Mouse (Mus musculus) adrenal gland, adult 10 weeks (tissue): ENCODE results near the gene Hps4. TPM values are rescaled to one million over a fixed set of nuclear protein-coding genes. Genes with fewer than 3 reads are reported as not detected.

Source experiments
- polyA plus RNA-seq: library from polyadenylated mRNA; stranded (reverse); fragments of 350-450 nt; fragmentation: Illumina TruSeq; extraction: RNeasy Lipid Tissue Mini Kit (QIAGEN cat#74804); gene quantifications from one replicate; pipeline ENCODE4 v1.2.3, GENCODE M21; 2014; ENCODE audit warnings: low read depth, low replicate concordance

Gene Hps4
- 18.0 TPM for polyA plus RNA-seq

DNA sequence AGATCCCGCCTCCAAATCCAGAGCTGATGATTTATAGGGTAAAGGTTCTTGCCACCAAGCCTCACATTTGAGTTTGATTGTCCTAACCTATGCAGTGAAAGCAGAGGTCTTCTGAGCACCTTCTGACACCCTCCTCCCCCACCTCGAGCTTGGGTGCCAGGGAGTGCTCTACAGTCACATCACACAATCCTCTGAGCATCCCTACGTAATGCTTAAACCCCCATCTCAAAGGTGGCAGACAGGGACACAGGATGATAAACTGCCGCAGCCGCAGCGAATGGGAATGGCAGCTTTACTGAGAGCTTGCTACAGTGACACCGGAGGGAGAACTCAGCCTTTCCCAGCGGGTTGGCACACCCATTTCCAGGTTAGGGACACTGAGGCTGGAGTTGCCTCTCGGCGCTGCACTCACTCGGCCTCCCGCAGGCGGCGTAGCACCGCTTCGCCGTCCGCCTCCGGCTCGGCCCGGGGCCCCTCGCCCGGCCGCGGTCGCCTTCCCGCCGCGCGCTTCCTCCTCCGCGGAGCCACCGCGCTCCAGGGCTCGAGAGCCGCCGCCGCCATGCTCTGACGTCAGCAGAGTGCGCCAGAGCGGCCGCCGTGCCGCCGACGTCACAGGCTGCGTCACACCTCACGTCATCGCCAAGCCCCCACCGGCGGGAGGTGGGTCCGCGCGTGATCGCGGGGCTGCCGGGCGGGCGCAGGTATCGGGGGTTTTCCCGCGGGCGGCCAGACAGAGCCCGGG is at the start of gene Hps4, which contains the start of gene Srrd:
Gene Hps4, plus strand, starts transcription at position 621 of the 742 bp plus-strand sequence.
Gene Srrd, minus strand, starts transcription at position 578 of the 742 bp plus-strand sequence.

DNA sequence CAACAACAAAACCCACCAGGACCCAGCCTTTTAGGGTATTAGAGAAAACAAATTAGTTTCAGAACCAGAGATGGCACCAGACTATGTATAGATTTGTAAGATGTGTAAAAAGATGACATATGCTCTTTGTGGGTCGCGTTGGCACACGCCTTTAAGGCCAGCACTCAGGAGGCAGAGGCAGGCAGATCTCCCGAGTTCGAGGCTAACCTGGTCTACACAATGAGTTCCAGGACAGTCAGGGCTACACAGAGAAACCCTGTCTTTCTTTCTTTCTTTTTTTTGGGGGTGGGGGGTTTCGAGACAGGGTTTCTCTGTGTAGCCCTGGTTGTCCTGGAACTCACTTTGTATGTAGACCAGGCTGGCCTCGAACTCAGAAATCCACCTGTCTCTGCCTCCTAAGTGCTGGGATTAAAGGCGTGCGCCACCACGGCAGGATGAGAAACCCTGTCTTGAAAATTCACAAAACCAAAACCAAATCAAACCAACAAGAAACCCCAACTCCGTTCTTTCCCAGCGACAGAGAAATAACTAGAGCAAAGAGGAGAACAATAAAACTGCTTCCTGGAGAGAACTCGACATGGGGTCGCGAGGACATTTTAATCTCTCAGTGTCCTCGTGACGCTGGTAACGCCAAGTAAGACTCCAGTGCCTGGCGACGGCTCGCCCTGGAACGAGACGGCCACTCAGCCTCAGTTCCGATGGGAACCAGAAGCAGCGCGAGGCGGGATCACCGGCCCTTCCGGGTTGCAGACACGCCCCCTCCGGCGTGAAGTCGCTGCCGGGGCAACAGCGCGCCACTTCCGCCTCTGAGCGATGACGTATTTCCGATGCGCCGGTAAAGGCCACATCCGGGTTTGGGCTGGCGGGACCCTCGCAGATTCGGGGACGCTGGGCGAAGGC is 17.1 kb upstream of the Hps4 start, which contains the start of gene Tfip11:
Gene Tfip11, plus strand, starts transcription at position 813 of the 900 bp plus-strand sequence.

DNA sequence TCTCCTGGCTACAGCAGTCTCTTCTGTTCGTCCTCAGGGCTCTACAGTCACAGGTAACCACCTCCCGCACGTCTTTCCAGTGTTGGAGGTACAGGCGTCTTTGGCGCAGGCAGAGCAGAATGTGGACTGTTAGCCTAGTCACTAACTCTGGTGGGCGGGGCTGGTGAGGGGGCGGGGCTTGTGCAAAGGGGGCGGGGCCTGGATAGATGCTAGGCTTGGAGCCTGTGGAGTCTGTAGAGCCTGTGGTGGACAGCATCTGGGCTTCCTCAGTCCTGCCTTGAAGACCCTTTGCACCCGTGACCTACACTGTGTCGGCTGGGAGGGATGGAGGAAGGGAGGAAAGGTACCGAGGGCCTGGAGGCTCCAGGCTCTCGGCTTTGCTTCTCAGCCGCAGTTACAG is 13.0 kb downstream of the Hps4 start, which contains the start of gene Gm6583:
Gene Gm6583, minus strand, starts transcription at position 124 of the 400 bp plus-strand sequence.

DNA sequence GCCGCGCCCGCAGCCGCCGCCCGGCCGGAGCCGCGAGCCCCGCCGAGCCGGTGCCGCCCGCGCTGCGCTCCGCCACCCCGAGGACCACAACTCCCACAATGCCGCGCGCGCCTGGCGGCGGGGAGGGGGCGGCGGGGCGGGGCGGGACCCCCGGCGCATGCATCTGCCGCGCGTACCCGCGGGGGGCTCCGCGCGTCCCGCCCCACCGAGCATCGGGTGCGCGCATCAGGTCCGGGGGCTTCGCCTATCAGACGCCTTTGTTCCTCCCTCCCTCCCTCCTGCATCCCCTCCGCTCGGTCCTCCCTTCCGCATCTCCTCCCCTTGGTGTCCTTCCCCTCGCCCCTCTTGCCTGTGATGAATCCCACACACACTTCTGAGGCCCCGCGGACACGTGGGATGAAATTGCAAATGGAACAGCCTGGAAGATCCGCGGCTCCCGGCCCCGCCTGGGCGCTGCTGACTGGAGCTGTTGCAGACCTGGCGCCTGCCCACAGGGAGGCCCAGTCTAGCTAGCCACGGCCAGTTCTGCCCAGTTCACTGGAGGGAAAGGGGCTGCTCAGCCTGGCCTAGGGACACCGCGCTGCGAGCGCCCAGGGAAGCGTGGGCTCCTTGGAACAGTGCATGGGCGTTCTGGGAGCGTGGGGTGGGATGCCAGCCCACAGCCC is 52.0 kb downstream of the Hps4 start, which contains the start of gene Asphd2:
Gene Asphd2, minus strand, starts transcription at position 88 of the 665 bp plus-strand sequence.

Other genes with a start within 250 kb of the Hps4 start
- gene Cryba4, start 90.6 kb upstream of the Hps4 start, polyA plus RNA-seq, result not detected
- not detected for gene Crybb1, start 87.3 kb upstream of the Hps4 start, polyA plus RNA-seq
- gene Tpst2, start 66.4 kb upstream of the Hps4 start, polyA plus RNA-seq, result 51.9 TPM
- gene Tfip11, start 16.7 kb upstream of the Hps4 start, polyA plus RNA-seq, result 12.8 TPM
- gene Srrd, start within 50 bp of the Hps4 start, polyA plus RNA-seq, result 1.5 TPM
- gene Gm6583, start 12.9 kb downstream of the Hps4 start, polyA plus RNA-seq, result not detected
- gene Asphd2, start 51.8 kb downstream of the Hps4 start, polyA plus RNA-seq, result 0.52 TPM
- gene Gm6588, start 106.3 kb downstream of the Hps4 start, polyA plus RNA-seq, result not detected
- 2.3 TPM for gene Sez6l, start 234.1 kb downstream of the Hps4 start, polyA plus RNA-seq